22 mouse cellular contexts compared by ENCODE assay signal in genomic region chr5:25125884-25126560, GRCm38 (mm10). TPM values are rescaled to one million over a fixed set of nuclear protein-coding genes. Genes with fewer than 3 reads are reported as not detected.
DNase-seq lines count a peak whose midpoint lies in the region; ATAC-seq and TF ChIP-seq lines count a peak whose summit lies in the region.
"Had no signal": no experiment of that assay in that cellular context is flagged by ENCODE, and none has a peak within 500 bp of the region (broad histone marks: within the 10 kb centered on the region; RNA-seq: fewer than 3 reads in every experiment).

No protein-coding gene starts in this region.

- no peaks in the 10 kb centered on the region for H3K9me3 ChIP-seq in liver, embryonic 11.5 days (ENCODE audit: control insufficient read depth, low read length)
- H3K9me3 ChIP-seq in liver, embryonic 12.5 days (replicated peaks) = no peaks in the 10 kb centered on the region
- H3K9me3 ChIP-seq in hindbrain, postnatal 0 days (ENCODE audit: low read length) = no peaks in the 10 kb centered on the region
- H3K9me3 ChIP-seq: embryonic facial prominence, embryonic 13.5 days; forebrain, embryonic 13.5 days; heart, embryonic 10.5 days; hindbrain, embryonic 13.5 days had no signal

- H3K27ac ChIP-seq in liver, embryonic 11.5 days (ENCODE audit: low read depth, low read length) = no peak overlapping the region
- H3K27ac ChIP-seq in liver, embryonic 12.5 days = no peak overlapping the region
- no peak overlapping the region for H3K27ac ChIP-seq in hindbrain, postnatal 0 days
- H3K27ac ChIP-seq: embryonic facial prominence, embryonic 13.5 days; forebrain, embryonic 13.5 days; gastrocnemius, adult 2 months; heart, embryonic 10.5 days; hindbrain, embryonic 13.5 days had no signal

- H3K4me1 ChIP-seq in liver, embryonic 11.5 days (replicated peaks; ENCODE audit: control insufficient read depth, insufficient read depth, low read length) = no peaks in the 10 kb centered on the region
- no peaks in the 10 kb centered on the region for H3K4me1 ChIP-seq in liver, embryonic 12.5 days
- no peaks in the 10 kb centered on the region for H3K4me1 ChIP-seq in lung, adult 2 months (ENCODE audit: control insufficient read depth, insufficient read depth, low read length)
- no peaks in the 10 kb centered on the region for H3K4me1 ChIP-seq in hindbrain, postnatal 0 days (ENCODE audit: insufficient read depth, low read length)
- H3K4me1 ChIP-seq: embryonic facial prominence, embryonic 13.5 days; forebrain, embryonic 13.5 days; heart, embryonic 10.5 days; hindbrain, embryonic 13.5 days had no signal

- no peak for ATAC-seq in liver, embryonic 11.5 days (replicated peaks; ENCODE audit: low FRiP score)
- ATAC-seq in liver, embryonic 12.5 days = no peak
- no peak for ATAC-seq in hindbrain, postnatal 0 days
- ATAC-seq: forebrain, embryonic 13.5 days; intestine, postnatal 0 days had no signal

- H3K79me3 ChIP-seq in C2C12 (ENCODE audit: low read depth) = no peaks in the 10 kb centered on the region

- TF ChIP-seq CTCF in C2C12 (IDR thresholded peaks at IDR 0.05; ENCODE audit: control insufficient read depth, insufficient read depth, insufficient read length) = no peak
- no peak for TF ChIP-seq CTCF in lung, adult 2 months (IDR thresholded peaks at IDR 0.05; ENCODE audit: insufficient read depth, low read length)
- TF ChIP-seq CTCF in hindbrain, postnatal 0 days (IDR thresholded peaks at IDR 0.05; ENCODE audit: low read depth) = no peak

- 70% methylated on average over 3 of the region's 3 CpGs for WGBS in liver, embryonic 11.5 days
- WGBS in liver, embryonic 12.5 days (ENCODE audit: insufficient replicate concordance) = 59% methylated on average over 3 of the region's 3 CpGs
- WGBS in lung, adult 2 months = 81% methylated on average over 3 of the region's 3 CpGs
- 71% methylated on average over 3 of the region's 3 CpGs for WGBS in hindbrain, postnatal 0 days

- no peak overlapping the region for H3K4me3 ChIP-seq in liver, embryonic 11.5 days (ENCODE audit: low read depth, low read length)
- H3K4me3 ChIP-seq in liver, embryonic 12.5 days = no peak overlapping the region
- no peak overlapping the region for H3K4me3 ChIP-seq in C2C12 (ENCODE audit: insufficient read depth, poor library complexity, severe bottlenecking)
- no peak overlapping the region for H3K4me3 ChIP-seq in lung, adult 2 months (replicated peaks; ENCODE audit: extremely low read depth, low read depth, low read length)
- no peak overlapping the region for H3K4me3 ChIP-seq in hindbrain, postnatal 0 days (ENCODE audit: low read length)
- H3K4me3 ChIP-seq: embryonic facial prominence, embryonic 13.5 days; forebrain, embryonic 13.5 days; gastrocnemius, adult 2 months; heart, embryonic 10.5 days; hindbrain, embryonic 13.5 days had no signal

- DNase-seq in liver, embryonic 11.5 days (ENCODE audit: low spot score) = peak; percentile 6
- DNase-seq in adipocyte (ENCODE audit: low spot score) = peak; percentile 74
- no peak for DNase-seq in lung, adult 2 months
- DNase-seq in hindbrain, postnatal 0 days (ENCODE audit: low spot score) = no peak
- DNase-seq: adrenal gland, postnatal 14 days; cerebellum, adult 18-20 months; cerebellum, adult 9-11 months; cerebellum, postnatal 36 days; gastrocnemius, adult 2 months; gastrocnemius, postnatal 36 days; heart, adult 18-20 months; heart, postnatal 10 days had no signal

- no peak overlapping the region for H3K4me2 ChIP-seq in liver, embryonic 11.5 days
- H3K4me2 ChIP-seq in liver, embryonic 12.5 days = no peak overlapping the region
- H3K4me2 ChIP-seq in hindbrain, postnatal 0 days (ENCODE audit: low read depth, low read length) = no peak overlapping the region
- H3K4me2 ChIP-seq: embryonic facial prominence, embryonic 13.5 days; forebrain, embryonic 13.5 days; hindbrain, embryonic 13.5 days had no signal

- H3K27me3 ChIP-seq in liver, embryonic 11.5 days (replicated peaks; ENCODE audit: control insufficient read depth, insufficient read depth, low read length) = no peaks in the 10 kb centered on the region
- H3K27me3 ChIP-seq in liver, embryonic 12.5 days (replicated peaks) = no peaks in the 10 kb centered on the region
- no peaks in the 10 kb centered on the region for H3K27me3 ChIP-seq in C2C12 (ENCODE audit: control insufficient read depth, insufficient read depth, insufficient read length)
- H3K27me3 ChIP-seq in hindbrain, postnatal 0 days (ENCODE audit: insufficient read depth, low read length) = no peaks in the 10 kb centered on the region
- H3K27me3 ChIP-seq: CH12.LX; embryonic facial prominence, embryonic 13.5 days; forebrain, embryonic 13.5 days; hindbrain, embryonic 13.5 days had no signal

- no peak overlapping the region for H3K9ac ChIP-seq in liver, embryonic 11.5 days (ENCODE audit: low read depth, low read length)
- H3K9ac ChIP-seq in liver, embryonic 12.5 days = no peak overlapping the region
- no peak overlapping the region for H3K9ac ChIP-seq in hindbrain, postnatal 0 days (replicated peaks; ENCODE audit: low read length)
- H3K9ac ChIP-seq: embryonic facial prominence, embryonic 13.5 days; forebrain, embryonic 13.5 days; hindbrain, embryonic 13.5 days had no signal

- TF ChIP-seq POLR2A in lung, adult 2 months (IDR thresholded peaks at IDR 0.05; ENCODE audit: borderline replicate concordance, extremely low read depth, low read depth, low read length) = no peak

- no peak overlapping the region for H3ac ChIP-seq in C2C12 (ENCODE audit: control insufficient read depth, insufficient read length, low read depth)

- H3K79me2 ChIP-seq in C2C12 (ENCODE audit: control insufficient read depth, insufficient read depth) = no peaks in the 10 kb centered on the region

- no peaks in the 10 kb centered on the region for H3K36me3 ChIP-seq in liver, embryonic 11.5 days (ENCODE audit: control insufficient read depth, insufficient read depth, low read length)
- H3K36me3 ChIP-seq in liver, embryonic 12.5 days = no peaks in the 10 kb centered on the region
- no peaks in the 10 kb centered on the region for H3K36me3 ChIP-seq in C2C12 (ENCODE audit: control insufficient read depth, insufficient read depth)
- no peaks in the 10 kb centered on the region for H3K36me3 ChIP-seq in hindbrain, postnatal 0 days (ENCODE audit: insufficient read depth, low read length)
- H3K36me3 ChIP-seq: embryonic facial prominence, embryonic 13.5 days; heart, embryonic 10.5 days; hindbrain, embryonic 13.5 days had no signal

TF ChIP-seq in C2C12, 6 proteins besides CTCF, POLR2A, EP300 and RAD21:
- TF ChIP-seq CEBPB (IDR thresholded peaks at IDR 0.05; ENCODE audit: low read depth) = no peak
- TF ChIP-seq USF1 (IDR thresholded peaks at IDR 0.05; ENCODE audit: low read depth) = peak; percentile 53
- peak; percentile 94 for TF ChIP-seq MAX (IDR thresholded peaks at IDR 0.05)
- TF ChIP-seq FOSL1 (IDR thresholded peaks at IDR 0.05; ENCODE audit: insufficient read depth, low read length, poor library complexity, severe bottlenecking) = peak; percentile 90
- peak; percentile 97 for TF ChIP-seq MYOD1 (IDR thresholded peaks at IDR 0.05; ENCODE audit: control insufficient read depth, insufficient read length, low read depth)
- no peak for TF ChIP-seq MYOG (IDR thresholded peaks at IDR 0.05; ENCODE audit: control insufficient read depth, extremely low read depth, insufficient read length)

RNA-seq across cellular contexts. Expression of gene Prkag2, which starts 25.6 kb away (rescaled TPM):
- 12.8 and 15.8 TPM in 2 replicates for polyA plus RNA-seq in liver, embryonic 11.5 days (2014; fragmentation: Nextera tagmentation; extraction: Ambion mirVana)
- polyA plus RNA-seq in liver, embryonic 12.5 days (2016; fragmentation: Nextera tagmentation; extraction: Ambion mirVana) = 7.2 TPM in 2 replicates
- 6.2 TPM for polyA plus RNA-seq in C2C12 (2012; fragmentation: generic; extraction: Trizol)
- 10.9 and 18.0 TPM in 2 replicates for polyA plus RNA-seq in lung, adult 2 months (2012; rRNA removed)
- total RNA-seq in hindbrain, postnatal 0 days (2014; rRNA removed) = 31.4 and 38.3 TPM in 2 replicates
- polyA plus RNA-seq in hindbrain, postnatal 0 days (2015; fragmentation: Nextera tagmentation; extraction: Ambion mirVana) = 85.5 and 86.4 TPM in 2 replicates

RNA-seq across cellular contexts. Expression of gene Galntl5, which starts 55.2 kb away (rescaled TPM):
- not detected in 2 replicates for polyA plus RNA-seq in liver, embryonic 11.5 days (2014; fragmentation: Nextera tagmentation; extraction: Ambion mirVana)
- polyA plus RNA-seq in liver, embryonic 12.5 days (2016; fragmentation: Nextera tagmentation; extraction: Ambion mirVana) = not detected in 2 replicates
- polyA plus RNA-seq in C2C12 (2012; fragmentation: generic; extraction: Trizol) = not detected
- not detected in 2 replicates for polyA plus RNA-seq in lung, adult 2 months (2012; rRNA removed)
- total RNA-seq in hindbrain, postnatal 0 days (2014; rRNA removed) = not detected in 2 replicates
- not detected in 2 replicates for polyA plus RNA-seq in hindbrain, postnatal 0 days (2015; fragmentation: Nextera tagmentation; extraction: Ambion mirVana)
- total RNA-seq: adrenal gland, postnatal 14 days; CH12.LX; gastrocnemius, adult 2 months; gastrocnemius, postnatal 36 days; heart, adult 18-20 months; heart, postnatal 10 days; hematopoietic stem cell, adult 5-6 weeks had no signal
- polyA plus RNA-seq: embryonic facial prominence, embryonic 13.5 days; forebrain, embryonic 13.5 days; heart, embryonic 10.5 days; heart, embryonic 14.5 days; hindbrain, embryonic 13.5 days; intestine, postnatal 0 days had no signal

Comparison
In these comparisons a context has a peak if more than half of its experiments do, and no peak if none do; other contexts are left out.
1. DNase-seq: peak in liver, embryonic 11.5 days (single experiment) and adipocyte (single experiment); none in lung, adult 2 months (single experiment) and hindbrain, postnatal 0 days (single experiment).